Mouse (Mus musculus): ENCODE data around the gene Gxylt2.
A peak's percentile ranks its signal among the peaks of the same experiment; 100 is the strongest.

Gene Gxylt2

DNA sequence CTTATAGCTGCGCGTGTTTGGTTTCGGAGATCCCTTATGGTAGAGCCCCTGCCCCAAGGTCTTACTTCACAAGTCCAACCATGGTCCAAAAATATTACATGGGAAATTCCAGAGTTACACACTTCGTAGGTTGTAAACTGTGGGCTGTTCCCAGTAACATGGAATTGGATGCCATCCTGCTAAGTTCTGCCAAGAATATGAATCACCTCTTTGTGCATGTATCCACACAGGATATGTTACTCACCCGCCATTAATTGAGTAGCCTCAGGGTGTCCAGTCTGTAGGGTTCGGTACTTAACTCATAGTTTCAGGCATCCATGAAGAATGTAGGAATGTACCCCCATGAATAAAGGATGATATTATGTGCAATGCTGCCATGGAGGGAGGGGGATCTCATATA lies 94.8 kb downstream of the Gxylt2 start:
- DNase-seq (ENCODE audit: low read depth, low spot score): no peak

GRCm38 (mm10) chr6:100799766-100800165 lies 95.2 kb downstream of the Gxylt2 start:
- DNase-seq (ENCODE audit: low read depth, low spot score): no peak

GRCm38 (mm10) chr6:100800497-100800955 lies 96.0 kb downstream of the Gxylt2 start:
- no peak for DNase-seq (ENCODE audit: low read depth, low spot score)

DNA sequence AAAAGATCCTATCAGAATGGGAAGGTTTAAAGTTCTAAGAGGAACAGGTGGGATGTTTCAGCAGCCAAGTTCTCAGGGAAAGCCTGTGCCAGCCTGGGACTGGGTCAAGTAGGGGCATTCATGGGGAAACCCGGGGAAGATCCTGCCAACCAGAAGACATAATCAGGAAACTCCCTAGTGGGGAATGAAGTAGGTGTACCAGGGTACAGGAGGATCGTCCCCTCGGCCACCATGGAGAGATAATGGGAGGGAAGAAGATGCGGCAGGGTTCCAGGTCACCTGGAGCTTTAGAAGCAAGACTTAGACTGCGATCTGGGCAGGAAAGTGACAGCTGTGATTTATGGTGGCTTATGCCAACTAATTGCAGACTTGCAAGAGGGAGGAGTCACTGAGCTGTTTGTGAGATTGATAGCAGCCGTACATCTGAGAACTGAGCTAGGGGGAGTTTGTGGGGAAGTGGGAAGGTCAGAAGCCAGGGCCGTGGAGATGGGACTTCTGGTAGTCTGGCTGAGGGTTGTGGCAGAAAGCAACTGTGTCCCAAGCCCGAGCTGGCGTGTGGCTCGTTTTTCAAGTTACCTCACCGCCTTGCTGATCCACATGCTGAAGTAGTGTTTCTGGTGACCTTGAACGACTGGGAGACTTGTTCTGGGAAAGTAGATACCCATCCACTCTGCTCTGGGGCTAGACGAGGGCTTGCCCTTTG lies 98.0 kb downstream of the Gxylt2 start:
- no peak for DNase-seq (ENCODE audit: low read depth, low spot score)

GRCm38 (mm10) chr6:100803250-100803649 lies 98.7 kb downstream of the Gxylt2 start:
- DNase-seq (ENCODE audit: low read depth, low spot score): no peak

DNA sequence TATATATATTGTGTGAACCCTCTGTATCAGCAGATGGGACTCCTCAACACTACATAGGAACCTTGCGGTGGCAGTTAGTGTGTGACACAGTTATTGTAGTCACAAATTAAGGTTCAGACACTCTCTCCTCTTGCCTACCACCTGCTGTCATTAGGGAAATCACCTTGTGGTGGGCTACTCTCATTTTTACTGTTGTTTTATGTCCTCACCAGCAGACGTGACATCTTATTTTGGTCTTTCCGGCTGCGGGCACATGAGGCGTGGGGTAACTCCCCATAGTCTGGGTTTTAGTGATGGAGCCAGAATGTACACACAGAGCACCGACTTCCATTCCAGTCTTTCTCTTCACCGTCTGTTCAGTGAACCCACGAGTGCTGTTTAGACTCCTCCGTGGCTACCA lies 102.7 kb downstream of the Gxylt2 start:
- DNase-seq (ENCODE audit: low read depth, low spot score): no peak

DNA sequence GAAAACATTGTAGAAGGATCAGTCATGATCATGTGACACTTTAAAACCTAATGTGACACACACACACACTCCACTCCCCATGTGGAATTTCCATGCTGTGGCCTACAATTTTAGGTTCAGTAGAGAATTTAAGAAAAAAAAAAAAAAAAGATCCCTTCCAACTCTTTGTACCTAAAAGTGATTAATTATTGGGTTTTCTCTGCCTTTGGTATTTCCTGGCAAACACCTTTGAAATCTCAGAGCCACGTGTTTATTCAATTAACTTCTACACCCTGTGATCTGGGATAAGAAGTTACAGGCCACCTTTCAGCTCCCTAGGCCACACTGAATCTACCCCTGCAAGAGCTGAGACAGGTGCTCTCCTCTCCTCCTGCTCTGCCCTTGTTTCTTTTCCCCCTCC lies 103.2 kb downstream of the Gxylt2 start:
- no peak for DNase-seq (ENCODE audit: low read depth, low spot score)

- no peak for DNase-seq (ENCODE audit: low read depth, low spot score)
Observed at GRCm38 (mm10) chr6:100808221-100808778, 103.8 kb downstream of the Gxylt2 start.

DNA sequence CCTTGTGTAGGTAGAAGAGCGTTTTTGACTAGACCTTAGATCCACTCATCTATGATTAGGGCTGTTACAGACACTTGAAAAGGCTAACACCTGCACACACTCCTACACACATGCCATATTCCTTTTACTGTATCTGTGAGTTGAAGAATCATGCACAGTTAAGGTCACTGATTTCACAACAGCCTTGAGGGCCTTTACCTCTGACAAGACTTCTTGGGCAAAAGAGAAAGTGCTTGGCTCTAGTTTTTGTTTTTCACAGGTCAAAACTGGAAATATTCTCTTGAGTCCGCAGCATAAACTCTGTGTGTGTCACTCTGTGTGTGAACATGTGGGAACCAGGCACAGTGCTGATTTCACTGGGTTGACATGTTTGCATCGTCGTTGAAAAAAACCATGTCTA lies 105.6 kb downstream of the Gxylt2 start:
- DNase-seq (ENCODE audit: low read depth, low spot score): no peak

GRCm38 (mm10) chr6:100811731-100812130 lies 107.2 kb downstream of the Gxylt2 start:
- DNase-seq (ENCODE audit: low read depth, low spot score): no peak

DNA sequence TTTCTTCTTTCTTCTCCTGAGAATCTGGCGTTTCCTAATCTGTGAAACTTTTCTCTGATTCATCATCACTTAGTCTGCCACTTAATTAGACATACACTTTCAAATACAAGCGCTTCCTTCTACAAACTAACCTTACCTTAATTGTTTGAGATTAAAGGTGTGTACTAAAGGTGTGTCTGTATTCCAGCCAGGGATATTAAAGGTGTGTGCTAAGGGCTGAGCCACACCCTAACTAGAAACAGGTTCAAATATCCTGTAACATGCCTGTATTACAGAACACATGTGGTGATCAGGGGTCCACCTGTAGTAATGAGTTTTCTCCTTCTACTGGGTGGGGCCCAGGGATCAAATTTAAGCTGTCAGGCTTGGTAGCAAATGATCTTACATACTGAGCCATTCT lies 116.8 kb downstream of the Gxylt2 start:
- DNase-seq (ENCODE audit: low read depth, low spot score): no peak

DNA sequence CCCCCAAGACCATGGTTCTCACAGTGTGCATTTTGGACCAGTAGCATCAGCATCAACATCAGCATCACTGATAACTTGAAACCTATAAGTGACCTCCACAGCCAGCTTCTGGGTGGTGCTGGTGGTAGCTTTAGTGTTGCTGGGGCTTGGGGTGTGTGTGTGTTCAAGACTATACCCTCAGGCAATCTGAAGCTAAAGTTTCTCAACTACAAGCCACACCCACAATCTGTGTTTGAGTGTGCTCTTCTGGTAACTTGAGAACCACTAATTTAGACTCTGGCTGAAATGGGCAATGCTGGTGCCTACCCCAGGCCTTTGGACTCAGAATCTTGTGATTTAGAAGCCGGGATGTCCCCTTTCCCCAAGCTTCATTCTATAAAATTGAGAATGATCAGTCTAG lies 118.8 kb downstream of the Gxylt2 start:
- DNase-seq (ENCODE audit: low read depth, low spot score): no peak

DNA sequence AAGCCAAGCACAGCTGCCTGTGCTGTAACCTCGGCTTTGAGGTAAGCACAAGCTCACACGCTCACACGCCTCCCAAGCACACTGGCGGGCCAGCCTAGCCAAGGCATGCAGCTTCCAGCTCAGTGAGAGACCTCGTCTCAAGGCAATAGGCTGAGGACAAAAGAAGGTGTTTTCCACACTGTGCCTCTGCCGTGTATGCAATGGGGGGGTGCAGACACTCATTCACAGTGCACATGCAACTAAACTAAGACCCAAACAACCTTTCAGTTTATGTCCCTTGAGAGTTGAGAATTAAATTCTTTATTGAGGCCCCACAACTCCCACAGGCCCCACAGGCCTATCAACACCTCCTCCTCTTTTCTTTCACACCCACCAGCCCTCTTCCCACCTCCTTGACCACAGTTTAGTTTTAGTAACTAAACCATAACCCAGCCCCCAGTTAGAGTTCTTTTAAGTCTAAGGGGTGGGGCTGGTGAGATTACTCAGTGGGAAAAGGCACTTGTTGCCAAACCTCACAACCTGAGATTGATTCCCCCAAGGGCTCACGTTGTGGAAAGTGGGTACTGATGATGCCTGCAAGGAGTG lies 119.9 kb downstream of the Gxylt2 start:
- no peak for DNase-seq (ENCODE audit: low read depth, low spot score)

GRCm38 (mm10) chr6:100826046-100826445 lies 121.5 kb downstream of the Gxylt2 start:
- no peak for DNase-seq (ENCODE audit: low read depth, low spot score)

DNA sequence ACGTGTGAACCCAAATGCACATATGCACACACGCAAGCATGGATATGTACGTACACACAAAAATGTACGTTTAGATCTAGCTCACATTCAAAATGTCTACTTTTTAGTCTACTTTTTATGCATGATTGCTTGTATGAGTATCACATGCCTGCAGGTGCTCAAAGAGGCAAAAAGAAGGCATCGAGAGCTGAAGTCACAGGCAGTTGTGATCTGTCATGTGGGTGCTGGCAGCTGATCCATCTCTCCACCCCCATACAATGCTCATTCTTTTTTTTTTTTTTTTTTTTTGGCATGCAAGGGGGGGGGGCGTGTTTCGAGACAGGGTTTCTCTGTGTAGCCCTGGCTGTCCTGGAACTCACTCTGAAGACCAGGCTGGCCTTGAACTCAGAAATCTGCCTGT lies 124.0 kb downstream of the Gxylt2 start:
- DNase-seq (ENCODE audit: low read depth, low spot score): no peak

GRCm38 (mm10) chr6:100829770-100830169 lies 125.2 kb downstream of the Gxylt2 start:
- DNase-seq (ENCODE audit: low read depth, low spot score): no peak

- DNase-seq (ENCODE audit: low read depth, low spot score): no peak
Observed at GRCm38 (mm10) chr6:100831188-100831587, 126.7 kb downstream of the Gxylt2 start.

DNA sequence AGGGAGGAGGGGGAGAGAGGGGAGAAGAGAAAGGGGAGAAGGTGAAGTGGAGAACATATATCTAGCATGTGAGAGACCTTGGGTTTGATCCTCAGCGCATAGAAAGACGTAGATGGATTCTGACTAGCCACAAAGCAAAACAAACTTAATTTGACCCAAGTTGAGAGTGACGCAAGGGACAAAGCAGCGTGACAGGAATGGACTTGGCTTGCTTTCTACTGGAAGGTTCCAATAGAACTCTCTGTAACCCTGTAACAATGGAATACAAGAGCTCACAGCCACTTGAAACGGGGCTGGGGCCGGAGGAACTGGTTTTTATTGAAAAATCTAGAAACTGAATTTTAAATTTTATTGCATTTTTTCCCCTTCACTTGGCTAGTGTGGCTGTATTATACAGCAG lies 127.2 kb downstream of the Gxylt2 start:
- DNase-seq (ENCODE audit: low read depth, low spot score): no peak

- DNase-seq (ENCODE audit: low read depth, low spot score): peak; percentile 88
Observed at GRCm38 (mm10) chr6:100833355-100833754, 128.8 kb downstream of the Gxylt2 start, which contains the start of gene Ppp4r2. Gene Ppp4r2, plus strand, starts transcription at chr6:100833622.

- DNase-seq (ENCODE audit: low read depth, low spot score): peak; percentile 19
Observed at GRCm38 (mm10) chr6:100833811-100834481, 129.4 kb downstream of the Gxylt2 start.

DNA sequence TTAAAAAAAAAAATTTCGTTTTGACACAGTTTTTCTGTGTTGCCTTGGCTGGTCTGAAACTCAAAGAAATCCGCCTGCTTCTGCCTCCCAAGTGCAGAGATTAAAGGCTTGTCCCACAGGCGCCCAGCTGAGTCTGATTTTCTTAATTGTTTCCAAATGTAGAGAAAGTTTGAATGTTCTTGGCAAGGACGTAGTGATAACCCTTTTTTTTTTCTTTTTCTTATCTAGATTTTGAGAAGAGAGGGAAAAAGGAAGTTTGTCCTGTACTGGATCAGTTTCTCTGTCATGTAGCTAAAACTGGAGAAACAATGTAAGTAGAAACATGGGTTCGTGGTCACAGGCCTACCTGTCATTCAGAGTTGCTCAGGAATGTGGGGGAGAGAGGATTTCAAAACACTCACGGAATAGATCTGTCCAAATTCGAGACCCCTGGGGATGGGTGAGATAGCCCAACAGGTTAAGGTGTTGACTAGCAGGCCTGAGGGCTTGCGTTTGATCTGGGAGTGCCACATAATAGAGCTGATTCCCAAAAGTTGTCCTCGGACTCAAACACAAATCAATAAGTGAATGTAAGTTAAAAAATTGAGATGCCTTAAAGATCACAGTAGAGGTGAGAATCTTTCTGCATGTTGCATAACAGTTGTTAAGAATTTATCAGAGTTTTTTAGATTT lies 130.1 kb downstream of the Gxylt2 start:
- no peak for DNase-seq (ENCODE audit: low read depth, low spot score)

DNA sequence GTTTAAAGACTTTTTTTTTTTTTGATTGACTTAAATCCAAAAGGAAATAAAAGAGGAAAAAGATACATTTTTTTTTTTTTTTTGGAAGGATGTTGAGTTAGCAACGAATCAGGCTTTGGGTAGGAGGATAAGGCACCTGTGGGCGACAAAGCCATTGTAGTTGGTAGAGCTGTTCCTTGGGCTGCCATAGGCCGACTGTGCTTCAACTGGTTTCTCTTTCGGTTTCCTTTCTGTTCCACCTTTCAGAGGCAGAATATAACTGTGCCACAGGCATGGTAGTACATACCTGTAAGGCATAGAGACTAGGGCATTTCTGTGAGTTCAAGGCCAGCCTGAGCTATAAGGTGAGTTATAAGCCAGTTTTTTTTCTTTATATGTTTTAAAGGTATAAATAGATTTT lies 140.5 kb downstream of the Gxylt2 start:
- DNase-seq (ENCODE audit: low read depth, low spot score): no peak
